Mouse (Mus musculus): Measurements from ENCODE around the gene Trmt61a.
A peak's percentile ranks its signal among the peaks of the same experiment; 100 is the strongest.
"Not testable (repeated sequence)": the region's sequence is repeated elsewhere in the genome, so short reads cannot be mapped to it uniquely, and the experiment has no call there.

Trmt61a gene

DNA sequence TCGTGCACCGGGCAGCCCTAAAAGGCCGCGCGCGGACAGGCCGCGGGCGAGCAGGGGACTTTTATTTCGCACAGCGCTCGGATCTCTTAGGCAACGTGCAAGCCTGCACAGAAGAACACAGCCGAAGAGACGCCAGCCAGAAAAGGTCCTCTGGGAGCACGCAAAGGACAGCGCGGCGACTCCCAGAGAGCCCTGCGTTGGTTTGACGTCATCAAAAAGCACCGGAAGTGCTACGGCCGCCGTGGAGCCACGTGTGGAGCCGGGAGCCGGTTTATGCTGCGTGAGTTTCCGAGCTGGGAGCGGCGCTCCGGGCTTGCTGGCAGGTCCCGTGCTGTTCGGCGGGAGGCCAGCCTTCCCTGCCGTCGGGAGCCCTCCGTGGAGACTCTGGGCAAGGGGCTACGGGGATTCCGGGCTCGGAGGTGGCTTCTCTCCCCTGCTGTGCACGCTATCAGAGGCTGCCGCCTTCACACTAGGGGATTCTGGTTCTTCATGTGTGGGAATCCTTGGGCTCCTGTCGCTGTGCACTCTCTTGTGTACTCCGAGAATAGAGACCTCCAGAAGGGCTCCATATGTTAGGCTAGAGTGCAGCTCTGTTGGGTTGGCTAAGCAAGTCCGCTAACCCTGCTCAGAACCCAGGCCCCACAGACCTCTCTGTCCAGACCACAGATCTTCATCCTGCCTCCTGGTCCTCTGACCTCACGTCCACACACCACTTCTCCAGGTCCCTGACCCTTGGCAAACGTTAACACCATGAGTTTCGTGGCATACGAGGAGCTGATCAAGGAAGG is at the start of gene Trmt61a:
Trmt61a (plus strand) TSS at position 224 of the 788 bp plus-strand sequence.
- peak; percentile 90 for DNase-seq

DNA sequence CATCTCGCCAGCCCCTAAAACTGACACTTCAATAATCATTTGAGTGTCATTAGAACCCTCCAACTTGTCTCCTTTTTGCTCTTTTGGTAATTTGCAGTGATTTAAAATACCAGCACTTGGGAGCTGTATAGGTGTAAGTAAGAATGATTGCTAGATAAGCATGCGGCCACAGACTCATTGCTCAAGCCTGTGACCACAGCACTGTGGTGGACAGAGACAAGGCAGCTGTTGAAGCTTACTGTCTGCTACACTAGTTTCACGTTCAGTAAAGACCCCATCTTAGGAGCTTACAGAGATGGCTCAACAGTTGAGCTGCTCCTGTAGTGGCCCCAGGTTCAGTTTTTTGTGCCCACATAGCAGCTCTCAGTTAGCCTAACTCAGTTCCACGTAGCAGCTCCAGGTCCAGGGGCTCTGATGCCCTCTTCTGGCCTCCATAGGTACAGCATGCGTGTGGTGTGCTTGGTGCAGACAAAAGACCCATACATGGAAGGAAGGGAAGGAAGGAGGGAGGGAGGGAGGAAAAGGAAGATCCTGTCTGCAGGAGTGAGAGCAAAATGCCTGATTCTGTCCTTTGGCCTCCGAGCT is 29.8 kb upstream of the Trmt61a start:
- DNase-seq = peak; percentile 56

GRCm38 (mm10) chr12:111652953-111653352 is 25.0 kb upstream of the Trmt61a start:
- no peak for DNase-seq

DNA sequence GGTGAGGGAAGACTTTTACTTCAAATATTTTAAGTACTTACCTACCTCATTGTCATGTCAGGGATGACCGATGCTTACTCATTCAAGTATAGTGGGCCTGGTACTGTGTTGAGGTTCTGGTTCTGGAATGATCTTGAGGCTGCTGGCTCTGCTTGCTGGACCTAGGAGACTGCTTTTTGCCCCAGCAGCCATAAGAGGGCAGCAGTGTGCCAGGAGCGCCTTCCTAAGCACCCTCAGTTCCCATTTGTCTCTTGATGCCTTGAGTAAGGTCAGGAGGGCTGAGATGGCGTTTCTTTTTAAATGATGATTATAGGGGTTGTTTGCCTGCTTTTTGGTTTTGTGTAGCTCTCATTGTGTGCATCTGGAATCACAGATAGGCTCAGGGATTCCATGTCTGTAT is 24.5 kb upstream of the Trmt61a start:
- DNase-seq = peak; percentile 78

GRCm38 (mm10) chr12:111655695-111656094 is 22.2 kb upstream of the Trmt61a start:
- DNase-seq = no peak

DNA sequence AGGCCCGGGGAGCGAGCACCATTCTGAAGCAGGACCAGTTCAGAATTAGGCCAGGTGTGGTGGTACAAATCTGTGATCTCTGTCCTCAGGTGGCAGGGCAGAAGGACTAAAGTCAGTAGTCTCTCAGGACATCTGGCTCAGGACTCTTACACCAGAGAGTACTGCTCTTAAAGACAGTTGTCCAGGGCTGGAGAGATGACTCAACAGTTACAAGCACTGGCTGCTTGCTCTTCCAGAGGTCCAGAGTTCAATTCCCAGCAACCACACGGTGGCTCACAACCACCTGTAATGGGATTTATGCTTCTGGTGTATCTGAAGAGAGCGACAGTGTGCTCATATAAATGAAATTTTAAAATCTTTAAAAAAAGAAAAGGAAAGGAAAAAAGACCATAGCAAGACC is 18.6 kb upstream of the Trmt61a start:
- no peak for DNase-seq

DNA sequence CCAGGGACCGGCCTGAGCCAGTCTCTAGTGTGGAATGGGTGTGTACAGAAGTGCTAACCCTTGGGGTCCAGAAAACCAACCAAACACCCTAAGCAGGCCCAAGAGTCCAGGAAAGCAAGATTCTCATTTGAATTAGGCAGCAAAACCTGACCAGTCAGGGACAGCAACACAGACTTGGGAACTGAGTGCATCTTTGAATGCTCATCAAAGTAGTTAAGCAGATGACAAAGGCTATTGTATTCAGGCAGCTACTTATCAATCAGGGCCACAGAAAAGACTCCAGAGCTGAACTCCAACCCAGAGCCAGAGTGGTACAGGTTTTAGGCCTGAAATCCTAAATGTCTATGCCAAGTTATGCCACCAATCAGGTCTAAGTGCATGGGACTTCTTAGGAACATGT is 17.3 kb upstream of the Trmt61a start:
- DNase-seq = no peak

GRCm38 (mm10) chr12:111661554-111661953 is 16.4 kb upstream of the Trmt61a start:
- not testable (repeated sequence) for DNase-seq

DNA sequence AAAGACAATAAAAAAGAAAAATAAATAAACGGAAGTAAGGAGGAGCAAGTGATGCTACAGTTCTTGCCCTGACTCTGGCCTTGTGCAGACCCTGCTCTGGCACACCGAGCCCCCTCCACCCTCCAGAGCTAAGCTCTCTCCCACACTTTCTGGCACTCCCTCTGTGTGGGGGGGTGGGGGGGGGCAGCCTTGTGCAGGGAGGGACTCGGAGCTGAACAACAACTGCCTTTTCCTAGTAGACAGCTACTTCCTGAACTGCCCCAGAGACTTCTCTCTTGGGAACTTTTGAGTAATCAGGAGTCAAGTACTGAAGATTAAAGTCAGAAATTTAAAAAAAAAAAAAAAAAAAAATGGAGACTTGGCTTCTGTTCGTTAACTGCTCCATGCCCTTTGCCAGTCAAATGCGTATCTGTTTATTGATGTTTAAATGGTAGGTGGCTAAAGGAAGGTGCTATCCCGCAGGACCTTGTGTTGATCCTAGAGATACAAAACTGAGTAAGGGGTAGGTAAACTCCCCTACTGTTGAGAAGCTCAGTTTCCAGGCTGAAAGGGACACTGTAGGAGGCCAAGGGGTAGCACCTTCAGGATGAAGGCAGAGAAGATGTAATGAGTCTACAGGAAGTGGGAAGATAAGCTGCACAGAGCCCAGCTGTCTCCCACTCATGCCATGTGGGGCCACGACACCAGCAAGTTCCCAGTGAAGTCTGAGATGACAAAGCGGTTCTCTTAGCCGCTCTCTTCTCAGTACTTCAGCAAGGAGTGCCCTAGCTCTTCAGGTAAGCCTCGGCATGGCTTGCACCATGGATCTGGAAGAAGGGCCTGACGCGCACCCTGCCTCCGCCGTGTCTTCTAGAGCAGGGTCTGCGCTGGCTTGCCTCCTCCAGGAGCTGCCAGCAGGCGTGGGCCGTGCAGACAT is 14.4 kb upstream of the Trmt61a start:
- DNase-seq = no peak

DNA sequence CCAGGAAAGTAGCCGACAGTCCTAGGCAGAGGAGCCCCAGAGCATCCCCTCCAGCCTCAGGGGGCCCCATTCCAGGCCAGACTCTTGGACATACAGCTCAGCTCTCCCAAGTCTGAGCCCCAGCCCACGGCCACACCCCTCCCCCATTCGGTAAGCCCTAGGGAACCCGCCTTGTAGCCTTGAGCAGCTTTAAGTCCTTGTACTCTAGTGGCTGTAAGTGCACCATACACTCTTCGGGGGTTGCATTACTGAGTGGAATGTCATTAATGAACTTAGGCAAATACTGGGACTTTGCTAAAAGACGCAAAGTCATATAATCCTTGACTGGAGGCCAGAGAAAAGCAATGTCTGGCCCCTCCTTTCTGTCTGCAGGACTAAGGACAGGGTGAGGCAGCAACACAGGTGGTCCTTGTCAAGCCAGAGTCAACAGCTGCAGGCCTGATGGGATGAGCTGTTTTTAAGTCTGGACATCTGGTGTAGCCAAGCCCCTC is 13.7 kb upstream of the Trmt61a start:
- DNase-seq = peak; percentile 25

DNA sequence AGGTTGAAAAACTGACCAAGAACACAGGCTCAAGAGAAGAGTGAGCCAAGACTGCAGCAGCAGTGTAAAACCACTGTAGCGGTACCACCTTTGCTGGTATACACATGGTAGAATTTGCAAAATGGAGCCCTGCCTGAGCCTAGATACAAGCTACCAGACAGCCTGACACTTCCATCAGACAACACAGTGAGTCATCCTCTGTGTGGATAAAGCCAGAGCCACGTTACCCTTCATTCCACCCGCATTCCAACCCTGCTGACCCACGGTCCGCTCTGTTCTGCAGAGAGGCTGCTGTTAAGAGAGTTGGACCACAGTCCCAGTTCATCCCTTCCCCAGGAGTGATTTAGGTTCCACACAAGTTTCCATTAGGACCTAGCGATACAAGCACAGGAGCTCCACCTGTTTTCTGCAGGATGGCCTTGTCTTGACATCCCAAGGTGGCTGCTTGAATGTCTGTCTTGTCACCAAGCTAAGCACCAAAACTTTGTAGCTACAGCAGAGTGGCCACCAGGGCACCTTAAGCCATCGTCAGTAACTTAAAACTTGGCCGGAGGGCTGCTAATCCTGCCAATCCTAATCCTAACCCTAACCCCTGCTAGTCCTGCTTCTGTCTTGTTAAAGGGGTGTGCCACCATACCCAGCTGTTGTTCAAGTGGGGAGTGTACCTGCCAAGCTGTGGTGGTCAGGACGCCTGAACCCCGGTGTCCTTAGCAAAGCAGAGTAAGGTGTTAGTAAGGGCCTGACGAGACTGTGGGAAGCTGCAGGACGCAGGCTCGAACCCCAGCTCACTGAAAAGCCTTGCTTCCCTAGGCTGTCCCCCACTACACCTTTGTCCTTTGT is 12.6 kb upstream of the Trmt61a start:
- peak; percentile 26 for DNase-seq

GRCm38 (mm10) chr12:111666380-111666779 is 11.5 kb upstream of the Trmt61a start:
- DNase-seq = no peak

- peak; percentile 28 for DNase-seq
Measured at GRCm38 (mm10) chr12:111667421-111667820, 10.5 kb upstream of the Trmt61a start.

GRCm38 (mm10) chr12:111668457-111668912 is 9.4 kb upstream of the Trmt61a start:
- peak; percentile 93 for DNase-seq

GRCm38 (mm10) chr12:111669000-111669788 is 8.7 kb upstream of the Trmt61a start:
- DNase-seq = peak; percentile 64

DNA sequence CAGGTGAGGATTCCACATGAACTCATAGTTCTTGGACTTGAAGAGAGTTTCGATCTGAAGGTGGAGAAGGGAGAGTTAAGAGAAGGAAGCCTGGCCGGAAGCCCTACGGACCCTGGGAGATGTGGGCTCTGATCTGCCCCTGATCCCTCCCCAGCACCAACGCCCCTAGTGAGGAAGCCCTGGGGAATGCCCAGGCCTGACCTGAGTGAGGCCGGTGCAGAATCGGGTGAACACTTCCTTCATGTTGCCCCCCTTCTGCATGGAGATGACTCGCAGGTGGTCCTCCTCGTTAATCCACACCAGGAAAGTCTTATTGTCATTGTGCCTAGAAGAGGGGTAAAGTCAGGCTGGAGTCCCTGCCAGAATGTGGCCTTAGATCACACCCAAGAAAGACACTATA is 7.9 kb upstream of the Trmt61a start:
- peak; percentile 65 for DNase-seq

GRCm38 (mm10) chr12:111670371-111670971 is 7.4 kb upstream of the Trmt61a start:
- DNase-seq = peak; percentile 90

GRCm38 (mm10) chr12:111670976-111671375 is 6.9 kb upstream of the Trmt61a start:
- DNase-seq = no peak

GRCm38 (mm10) chr12:111671431-111671902 is 6.4 kb upstream of the Trmt61a start:
- peak; percentile 89 for DNase-seq

GRCm38 (mm10) chr12:111672176-111672575 is 5.7 kb upstream of the Trmt61a start, which contains the start of gene Ckb:
TSS of gene Ckb (minus strand) at chr12:111672338.
- peak; percentile 96 for DNase-seq

GRCm38 (mm10) chr12:111672581-111672980 is 5.3 kb upstream of the Trmt61a start:
- no peak for DNase-seq

Measured in cerebellum, adult 11-12 months (tissue).